Mouse (Mus musculus): ENCODE results near the gene 1700088E04Rik. TPM values are rescaled to one million over a fixed set of nuclear protein-coding genes. Genes with fewer than 3 reads are reported as not detected.

The 1700088E04Rik gene
- total RNA-seq, 2 experiments from 2014 or later, result 14.7 to 15.4 TPM

- no peak for DNase-seq (ENCODE audit: low spot score in 2 of 2)
Observed at GRCm38 (mm10) chr15:79101531-79101930, 39.5 kb downstream of the 1700088E04Rik start.

GRCm38 (mm10) chr15:79100391-79100790 is 40.7 kb downstream of the 1700088E04Rik start:
- no peak for DNase-seq (ENCODE audit: low spot score in 2 of 2)

GRCm38 (mm10) chr15:79099456-79099855 is 41.6 kb downstream of the 1700088E04Rik start:
- no peak for DNase-seq (ENCODE audit: low spot score in 2 of 2)

- no peak for DNase-seq (ENCODE audit: low spot score in 2 of 2)
Observed at GRCm38 (mm10) chr15:79098868-79099267, 42.2 kb downstream of the 1700088E04Rik start.

GRCm38 (mm10) chr15:79098220-79098619 is 42.8 kb downstream of the 1700088E04Rik start:
- DNase-seq (ENCODE audit: low spot score in 2 of 2), result no peak

GRCm38 (mm10) chr15:79097611-79098025 is 43.4 kb downstream of the 1700088E04Rik start:
- DNase-seq (ENCODE audit: low spot score in 2 of 2), result peak; percentile 51 to 65

- DNase-seq (ENCODE audit: low spot score in 2 of 2), result no peak
Observed at GRCm38 (mm10) chr15:79097135-79097534, 43.9 kb downstream of the 1700088E04Rik start.

GRCm38 (mm10) chr15:79096556-79096955 is 44.5 kb downstream of the 1700088E04Rik start:
- no peak for DNase-seq (ENCODE audit: low spot score in 2 of 2)

- DNase-seq (ENCODE audit: low spot score in 2 of 2), result no peak
Observed at GRCm38 (mm10) chr15:79095483-79095882, 45.6 kb downstream of the 1700088E04Rik start.

- DNase-seq (ENCODE audit: low spot score in 2 of 2), result peak; percentile 53 to 58
Observed at GRCm38 (mm10) chr15:79093083-79093839, 47.8 kb downstream of the 1700088E04Rik start.

GRCm38 (mm10) chr15:79092284-79092683 is 48.8 kb downstream of the 1700088E04Rik start:
- no peak for DNase-seq (ENCODE audit: low spot score in 2 of 2)

- no peak for DNase-seq (ENCODE audit: low spot score in 2 of 2)
Observed at GRCm38 (mm10) chr15:79079567-79079966, 61.5 kb downstream of the 1700088E04Rik start.

Other genes starting within 250 kb of the 1700088E04Rik start
- gene Gm49510, start 241.6 kb downstream of the 1700088E04Rik start, total RNA-seq (2021), result not detected
- gene Sh3bp1, start 241.5 kb downstream of the 1700088E04Rik start, total RNA-seq (2021), result 10 to 100 TPM in 1 of 2 experiments, 1 to 10 TPM in 1; 8.6 to 12.1 TPM
- gene Pdxp, start 227.3 kb downstream of the 1700088E04Rik start, total RNA-seq (2021), result 100 to 1,000 TPM; 135 to 139 TPM
- 10 to 100 TPM; 31.2 to 37.7 TPM for gene Lgals1, start 214.5 kb downstream of the 1700088E04Rik start, total RNA-seq (2021)
- gene Nol12, start 206.3 kb downstream of the 1700088E04Rik start, total RNA-seq (2021), result 10 to 100 TPM; 43.0 to 43.2 TPM
- gene Triobp, start 193.5 kb downstream of the 1700088E04Rik start, total RNA-seq (2021), result 10 to 100 TPM; 26.4 to 28.9 TPM
- gene H1f0, start 112.8 kb downstream of the 1700088E04Rik start, total RNA-seq (2021), result 10 to 100 TPM; 80.6 to 80.7 TPM
- gene Galr3, start 99.4 kb downstream of the 1700088E04Rik start, total RNA-seq (2021), result under 1 TPM; 0.33 to 0.48 TPM
- gene Ankrd54, start 78.4 kb downstream of the 1700088E04Rik start, total RNA-seq (2021), result 10 to 100 TPM; 19.5 to 22.2 TPM
- 100 to 1,000 TPM in 1 of 2 experiments, 10 to 100 TPM in 1; 94.6 to 102 TPM for gene Eif3l, start 66.1 kb downstream of the 1700088E04Rik start, total RNA-seq (2021)
- gene Micall1, start 32.4 kb downstream of the 1700088E04Rik start, total RNA-seq (2021), result 10 to 100 TPM; 30.4 to 33.0 TPM
- gene Polr2f, start 244 bp downstream of the 1700088E04Rik start, total RNA-seq (2021), result 100 to 1,000 TPM; 120 to 138 TPM
- 10 to 100 TPM; 35.7 to 38.0 TPM for gene Sox10, start 24.0 kb upstream of the 1700088E04Rik start, total RNA-seq (2021)
- 10 to 100 TPM; 53.0 to 55.1 TPM for gene Pick1, start 87.9 kb upstream of the 1700088E04Rik start, total RNA-seq (2021)
- 1 to 10 TPM in 1 of 2 experiments, under 1 TPM in 1; 0.80 to 1.0 TPM for gene Gm49486, start 88.1 kb upstream of the 1700088E04Rik start, total RNA-seq (2021)
- under 1 TPM in 1 of 2 experiments, not detected in 1; 0.41 TPM for gene Slc16a8, start 113.5 kb upstream of the 1700088E04Rik start, total RNA-seq (2021)
- gene Baiap2l2, start 144.3 kb upstream of the 1700088E04Rik start, total RNA-seq (2021), result 1 to 10 TPM; 2.8 to 4.8 TPM
- 10 to 100 TPM; 18.3 to 22.5 TPM for gene Pla2g6, start 187.1 kb upstream of the 1700088E04Rik start, total RNA-seq (2021)
- 1 to 10 TPM; 1.7 to 2.0 TPM for gene Maff, start 205.4 kb upstream of the 1700088E04Rik start, total RNA-seq (2021)

Measured in layer of hippocampus, postnatal 10 days (tissue).